Mouse (Mus musculus) heart, embryonic 12.5 days (tissue): ENCODE measurements around the gene Ksr2. TPM values are rescaled to one million over a fixed set of nuclear protein-coding genes. Genes with fewer than 3 reads are reported as not detected.

Experiments used
- ATAC-seq: fragments of 200-750 bp; cut with Nextera tagmentation; 2 replicates; pipeline ENCODE4 v1.8.0; 2017; ENCODE audit warnings: moderate TSS enrichment, moderate library complexity; ENCODE audit not compliant: insufficient number of reproducible peaks, low FRiP score
- H3K27ac ChIP-seq: fragments of 300-500 bp; sonication (generic); 2 replicates; pipeline ENCODE4 v1.5.1; 2016; ENCODE audit warnings: mild to moderate bottlenecking, moderate library complexity; ENCODE audit not compliant: poor library complexity, severe bottlenecking
- H3K27me3 ChIP-seq: fragments of 300-500 bp; sonication (generic); replicated peaks from 2 replicates; pipeline ENCODE4 v1.6.1; 2016; ENCODE audit warnings: mild to moderate bottlenecking, moderate library complexity
- H3K36me3 ChIP-seq: fragments of 300-500 bp; sonication (generic); 2 replicates; pipeline ENCODE4 v1.6.1; 2016; ENCODE audit warnings: mild to moderate bottlenecking, moderate library complexity
- H3K4me1 ChIP-seq: fragments of 300-500 bp; sonication (generic); replicated peaks from 2 replicates; pipeline ENCODE4 v1.6.1; 2016; ENCODE audit warnings: mild to moderate bottlenecking
- H3K4me2 ChIP-seq: fragments of 300-500 bp; sonication (generic); 2 replicates; pipeline ENCODE4 v1.6.1; 2016; ENCODE audit warnings: mild to moderate bottlenecking, moderate library complexity
- H3K4me3 ChIP-seq: fragments of 300-500 bp; sonication (generic); 2 replicates; pipeline ENCODE4 v1.5.1; 2016; ENCODE audit warnings: mild to moderate bottlenecking
- H3K9ac ChIP-seq: fragments of 300-500 bp; sonication (generic); 2 replicates; pipeline ENCODE4 v1.6.1; 2016; ENCODE audit warnings: mild to moderate bottlenecking, moderate library complexity
- H3K9me3 ChIP-seq: fragments of 300-500 bp; sonication (generic); replicated peaks from 2 replicates; pipeline ENCODE4 v1.6.1; 2016; ENCODE audit warnings: mild to moderate bottlenecking, moderate library complexity
- WGBS: fragments of 180-500 bp; shearing (Covaris S2); methylation state at CpG from one replicate; pipeline ENCODE4 v1.1.7; 2016; 5-methylcytosine and 5-hydroxymethylcytosine counted together
- polyA plus RNA-seq: library from polyadenylated mRNA; unstranded; fragments of >200 nt; fragmentation: Nextera tagmentation; extraction: Ambion mirVana; gene quantifications from 2 replicates; pipeline ENCODE4 v1.2.1, GENCODE M21; 2016

Ksr2 gene
- polyA plus RNA-seq, 1 experiment from 2014 or later: 0.15 TPM

DNA sequence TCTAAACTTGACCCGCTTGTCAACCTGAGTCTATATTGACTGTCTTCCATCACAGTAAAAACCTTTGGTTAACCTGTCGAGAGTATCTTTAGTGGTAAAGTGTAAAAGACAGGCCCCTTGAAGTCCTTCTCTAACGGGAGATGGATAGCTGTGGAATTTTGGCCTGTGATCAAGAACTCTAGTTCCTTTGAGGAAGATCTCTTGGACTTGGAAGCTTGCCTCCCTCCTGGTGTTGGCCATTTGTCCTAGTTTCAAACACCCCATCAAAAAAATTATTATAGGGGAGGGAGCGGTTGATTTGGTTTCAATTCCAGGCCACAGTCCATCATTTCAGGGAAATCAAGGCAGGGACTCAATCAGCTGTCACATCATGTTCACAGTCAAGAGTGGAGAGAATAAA is 309.5 kb downstream of the Ksr2 start:
- Histone ChIP-seq H3K4me1 (no peaks in the 10 kb centered on the region), H3K4me2 (no peak overlapping the region), H3K27ac (no peak overlapping the region), H3K36me3 (no peaks in the 10 kb centered on the region), H3K9ac (no peak overlapping the region), H3K27me3 (0 out of 2 replicates have a peak, but pooled peaks cover 12% of the 10 kb centered on the region), H3K4me3 (no peak overlapping the region), H3K9me3 (peaks cover 7% of the 10 kb centered on the region; the same call in 1 of the 2 replicates)
- 62% methylated on average over 4 of the region's 4 CpGs for WGBS
- no peak for ATAC-seq

DNA sequence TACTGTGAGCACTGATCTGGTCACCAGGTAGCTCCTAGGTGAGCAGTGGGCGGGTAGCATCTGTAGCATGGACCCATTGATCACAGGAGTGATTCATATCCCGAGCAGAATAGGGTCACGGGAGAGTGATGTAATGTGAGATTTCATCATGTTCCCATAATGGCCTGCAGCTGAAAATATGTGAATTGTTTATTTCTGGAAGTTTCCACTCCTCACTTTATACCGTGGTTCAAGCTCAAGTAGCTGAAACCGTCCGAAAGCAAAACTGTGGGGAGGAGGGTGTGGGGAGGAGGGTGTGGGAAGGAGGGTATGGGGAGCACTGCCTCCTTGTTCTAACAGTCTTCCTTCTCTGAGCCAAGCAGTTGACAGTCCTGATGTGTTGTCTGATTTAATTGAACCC is 312.7 kb downstream of the Ksr2 start:
- H3K9me3 ChIP-seq: peaks cover 7% of the 10 kb centered on the region; the same call in 1 of the 2 replicates
- 73% methylated on average over 6 of the region's 6 CpGs for WGBS
- H3K4me3 ChIP-seq: no peak overlapping the region
- no peak for ATAC-seq
- 0 out of 2 replicates have a peak, but pooled peaks cover under 1% of the 10 kb centered on the region for H3K27me3 ChIP-seq
- no peaks in the 10 kb centered on the region for H3K36me3 ChIP-seq
- no peak overlapping the region for H3K9ac ChIP-seq
- H3K4me1 ChIP-seq: no peaks in the 10 kb centered on the region
- no peak overlapping the region for H3K27ac ChIP-seq
- H3K4me2 ChIP-seq: no peak overlapping the region

DNA sequence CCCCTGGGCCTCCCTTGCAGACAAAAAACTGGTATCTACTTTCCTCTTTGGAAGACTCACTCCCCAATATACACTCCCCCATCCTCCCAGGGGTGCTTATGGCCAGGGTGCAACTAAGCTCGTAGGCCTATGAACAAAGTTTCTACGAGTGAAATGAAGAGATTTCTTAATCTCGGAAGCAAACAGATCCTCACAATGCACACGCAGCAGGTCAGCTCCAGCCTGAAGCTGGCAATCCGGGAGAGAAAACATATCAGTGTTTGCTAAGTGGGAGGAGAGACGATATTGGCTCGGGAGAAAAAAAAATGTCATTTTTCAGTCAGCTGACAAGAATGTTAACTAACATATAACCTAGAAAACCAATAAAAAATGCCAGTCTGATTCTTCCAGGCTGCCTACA is 313.3 kb downstream of the Ksr2 start:
- 60% methylated on average over 7 of the region's 7 CpGs for WGBS

DNA sequence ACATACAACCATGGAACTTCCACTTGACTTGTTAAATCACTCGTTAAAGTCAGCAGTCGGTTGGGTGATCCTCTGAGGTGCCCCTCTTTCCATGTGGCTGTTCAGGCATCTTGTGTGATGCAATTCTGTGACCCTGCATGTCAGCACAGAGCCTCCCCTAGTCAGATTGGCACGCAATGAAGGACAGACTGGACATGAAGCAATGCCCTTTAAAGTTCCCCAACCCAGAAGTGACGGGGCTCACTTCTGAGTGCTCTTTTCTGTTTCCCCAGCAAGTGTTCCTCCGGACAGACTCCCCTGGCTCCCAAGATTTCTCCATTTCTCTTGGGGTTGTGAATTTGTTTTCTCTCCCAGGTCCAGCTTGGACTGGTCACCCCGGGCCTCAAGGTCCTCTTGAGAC is 317.5 kb downstream of the Ksr2 start:
- no peak overlapping the region for H3K27ac ChIP-seq
- ATAC-seq: no peak
- H3K9ac ChIP-seq: no peak overlapping the region
- H3K27me3 ChIP-seq: no peaks in the 10 kb centered on the region
- no peak overlapping the region for H3K4me3 ChIP-seq
- no peaks in the 10 kb centered on the region for H3K4me1 ChIP-seq
- WGBS: 83% methylated on average over 6 of the region's 6 CpGs
- no peaks in the 10 kb centered on the region for H3K36me3 ChIP-seq
- no peaks in the 10 kb centered on the region for H3K9me3 ChIP-seq
- H3K4me2 ChIP-seq: no peak overlapping the region

More for the DNA sequence above, 313.3 kb downstream of the Ksr2 start:
- Histone ChIP-seq H3K4me3 (no peak overlapping the region), H3K27me3 (no peaks in the 10 kb centered on the region), H3K36me3 (no peaks in the 10 kb centered on the region), H3K4me1 (no peaks in the 10 kb centered on the region), H3K9me3 (peaks cover 7% of the 10 kb centered on the region; the same call in 1 of the 2 replicates), H3K4me2 (no peak overlapping the region), H3K27ac (no peak overlapping the region), H3K9ac (no peak overlapping the region)
- no peak for ATAC-seq

DNA sequence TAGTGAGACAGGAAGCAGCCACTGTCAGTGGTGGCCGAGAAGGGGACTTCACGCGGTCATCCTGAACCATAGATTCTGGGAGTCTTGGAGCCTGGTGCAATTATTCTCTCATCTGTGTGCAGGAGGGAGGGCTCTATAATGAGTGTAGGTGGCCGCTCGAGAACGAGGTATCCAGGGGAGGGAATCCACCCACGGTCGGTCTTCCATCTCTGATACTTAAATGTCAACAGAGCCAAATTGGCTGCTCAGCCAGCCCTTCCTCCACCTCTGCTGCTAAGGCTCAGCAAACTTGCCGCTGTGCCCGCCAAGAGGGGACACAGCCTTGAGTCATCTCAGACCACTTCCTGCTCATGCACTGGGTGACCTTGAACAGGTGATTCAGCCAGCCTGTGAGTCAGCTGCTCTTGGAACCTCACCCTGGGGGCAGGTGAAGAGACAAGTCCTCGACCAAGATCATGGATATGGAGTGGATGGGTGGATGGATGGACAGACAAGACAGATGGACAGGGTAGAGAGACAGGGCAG is 330.9 kb downstream of the Ksr2 start:
- no peak overlapping the region for H3K4me2 ChIP-seq
- no peak overlapping the region for H3K27ac ChIP-seq
- WGBS: 48% methylated on average over 11 of the region's 11 CpGs
- H3K4me1 ChIP-seq: no peaks in the 10 kb centered on the region
- H3K9me3 ChIP-seq: no peaks in the 10 kb centered on the region
- no peak for ATAC-seq
- H3K9ac ChIP-seq: no peak overlapping the region
- no peaks in the 10 kb centered on the region for H3K27me3 ChIP-seq
- H3K4me3 ChIP-seq: no peak overlapping the region
- no peaks in the 10 kb centered on the region for H3K36me3 ChIP-seq

DNA sequence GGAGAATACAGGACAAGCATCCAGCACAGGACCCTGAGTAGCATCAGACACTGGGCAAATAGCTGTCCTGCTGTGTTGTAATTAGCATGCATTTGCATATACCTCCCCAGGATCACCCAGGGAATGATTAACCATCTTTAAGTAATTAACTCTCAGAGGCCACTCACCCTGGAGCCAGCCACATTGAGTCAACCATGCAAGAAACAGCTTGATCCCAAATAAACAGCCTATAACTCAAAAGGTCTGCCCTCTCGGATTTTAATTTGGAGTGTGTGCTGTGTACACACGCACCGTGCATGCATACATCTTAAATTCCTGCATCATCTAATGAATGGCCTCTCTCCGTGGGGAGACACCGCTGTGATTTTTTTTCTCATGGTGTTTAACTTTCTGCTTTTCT is 335.6 kb downstream of the Ksr2 start:
- Histone ChIP-seq H3K27ac (no peak overlapping the region), H3K4me3 (no peak overlapping the region), H3K36me3 (no peaks in the 10 kb centered on the region), H3K4me1 (no peaks in the 10 kb centered on the region), H3K9ac (no peak overlapping the region), H3K9me3 (0 out of 2 replicates have a peak, but pooled peaks cover 2% of the 10 kb centered on the region), H3K4me2 (no peak overlapping the region), H3K27me3 (no peaks in the 10 kb centered on the region)
- 45% methylated on average over 5 of the region's 5 CpGs for WGBS
- ATAC-seq: no peak

DNA sequence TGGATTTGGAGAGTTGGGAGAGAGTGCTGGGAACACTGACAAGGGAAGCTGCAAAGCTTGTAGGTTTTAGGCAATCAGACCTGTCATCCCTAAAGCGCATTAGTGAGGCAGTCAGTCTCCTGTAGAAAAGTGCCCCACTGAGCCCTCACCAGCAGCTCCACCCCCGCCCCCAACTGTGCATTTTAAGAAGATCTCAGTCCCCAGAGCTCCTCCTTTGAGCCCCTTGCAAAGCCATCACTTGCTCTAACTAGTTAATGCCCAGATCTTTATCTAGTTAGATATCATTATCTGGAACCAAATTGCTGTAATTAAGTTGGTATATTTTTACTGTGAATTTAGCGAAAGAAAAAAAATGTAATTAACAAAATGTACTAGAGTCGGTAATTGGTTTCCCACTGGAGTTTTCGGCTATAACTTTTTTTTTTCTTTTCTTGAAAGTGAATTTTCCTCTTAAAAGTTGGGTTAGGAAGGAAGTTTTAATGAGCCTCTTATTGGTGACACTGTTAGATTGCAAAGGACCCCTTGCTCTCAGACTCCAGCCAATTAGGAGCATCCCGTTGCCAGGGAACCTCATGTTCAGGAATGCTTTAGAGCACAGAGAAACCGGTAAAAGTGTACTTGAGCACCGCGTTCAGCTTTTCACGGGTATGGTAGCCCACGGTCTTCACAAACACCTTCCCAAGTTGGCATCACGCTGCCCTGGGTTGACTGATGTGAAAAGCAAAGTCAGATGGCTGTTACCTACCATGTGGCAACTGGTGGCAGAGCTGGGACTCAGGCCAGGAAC is 344.1 kb downstream of the Ksr2 start:
- no peaks in the 10 kb centered on the region for H3K36me3 ChIP-seq
- H3K27me3 ChIP-seq: 0 out of 2 replicates have a peak, but pooled peaks cover 3% of the 10 kb centered on the region
- no peak for ATAC-seq
- H3K4me3 ChIP-seq: no peak overlapping the region
- no peak overlapping the region for H3K27ac ChIP-seq
- H3K4me2 ChIP-seq: no peak overlapping the region
- 28% methylated on average over 12 of the region's 12 CpGs for WGBS
- H3K9ac ChIP-seq: no peak overlapping the region
- no peaks in the 10 kb centered on the region for H3K4me1 ChIP-seq
- 0 out of 2 replicates have a peak, but pooled peaks cover 3% of the 10 kb centered on the region for H3K9me3 ChIP-seq

DNA sequence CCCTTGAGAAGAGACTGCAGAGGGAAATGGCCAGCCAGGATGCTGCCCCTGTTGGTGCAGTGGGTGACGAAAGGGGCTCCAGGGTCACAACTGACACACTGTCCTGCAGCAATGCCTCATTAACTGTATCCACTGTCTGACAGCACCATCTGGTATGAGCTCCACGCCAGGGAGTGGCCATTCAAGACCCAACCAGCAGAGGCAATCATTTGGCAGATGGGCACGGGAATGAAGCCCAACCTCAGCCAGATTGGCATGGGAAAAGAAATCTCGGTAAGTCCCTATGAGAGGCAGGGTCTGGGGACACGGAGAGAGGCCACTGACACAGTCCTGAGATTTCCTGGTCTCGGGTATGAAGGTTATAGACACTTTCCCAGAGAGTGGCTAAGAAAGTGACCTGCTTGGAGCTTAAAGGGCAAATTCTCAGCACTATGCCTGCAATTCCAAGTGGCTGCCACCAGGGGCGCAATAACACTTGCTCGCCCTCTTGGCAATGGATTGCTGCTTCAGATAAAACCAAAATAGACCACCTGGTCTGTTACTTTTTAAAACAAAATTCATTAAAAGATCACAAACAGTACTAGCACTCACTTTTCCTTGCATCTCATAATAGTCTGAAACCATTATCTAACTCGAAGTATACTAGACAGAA is 347.5 kb downstream of the Ksr2 start:
- ATAC-seq: no peak
- H3K4me3 ChIP-seq: no peak overlapping the region
- 74% methylated on average over 9 of the region's 9 CpGs for WGBS

DNA sequence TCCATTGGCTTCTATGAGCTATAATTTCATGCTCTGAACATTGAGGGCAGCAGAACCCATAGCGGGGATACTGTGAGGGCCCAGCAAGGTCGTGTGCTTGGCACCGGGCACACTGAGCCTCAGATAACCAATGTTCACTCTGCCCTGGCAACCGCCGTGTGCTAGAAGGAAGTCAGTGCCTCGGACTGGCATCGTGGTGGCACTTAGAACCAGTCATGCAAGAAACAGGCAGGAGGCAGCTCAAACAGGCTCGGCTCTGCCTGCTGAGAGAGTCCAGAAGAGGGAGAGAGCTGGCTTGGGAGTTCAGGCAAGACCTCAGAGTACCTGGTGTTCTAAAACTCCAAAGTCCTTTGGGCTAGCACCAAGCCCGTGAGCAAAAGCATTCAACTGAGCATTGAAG is 350.7 kb downstream of the Ksr2 start:
- H3K36me3 ChIP-seq: no peaks in the 10 kb centered on the region
- no peak overlapping the region for H3K4me3 ChIP-seq
- H3K4me1 ChIP-seq: no peaks in the 10 kb centered on the region
- ATAC-seq: no peak
- H3K4me2 ChIP-seq: no peak overlapping the region
- H3K9ac ChIP-seq: no peak overlapping the region
- H3K9me3 ChIP-seq: no peaks in the 10 kb centered on the region
- H3K27ac ChIP-seq: no peak overlapping the region
- no peaks in the 10 kb centered on the region for H3K27me3 ChIP-seq
- 78% methylated on average over 9 of the region's 9 CpGs for WGBS

More for the DNA sequence above, 347.5 kb downstream of the Ksr2 start:
- H3K27me3 ChIP-seq: 0 out of 2 replicates have a peak, but pooled peaks cover 3% of the 10 kb centered on the region
- H3K36me3 ChIP-seq: no peaks in the 10 kb centered on the region
- no peaks in the 10 kb centered on the region for H3K9me3 ChIP-seq
- H3K27ac ChIP-seq: no peak overlapping the region
- H3K9ac ChIP-seq: no peak overlapping the region
- H3K4me1 ChIP-seq: no peaks in the 10 kb centered on the region
- H3K4me2 ChIP-seq: no peak overlapping the region

DNA sequence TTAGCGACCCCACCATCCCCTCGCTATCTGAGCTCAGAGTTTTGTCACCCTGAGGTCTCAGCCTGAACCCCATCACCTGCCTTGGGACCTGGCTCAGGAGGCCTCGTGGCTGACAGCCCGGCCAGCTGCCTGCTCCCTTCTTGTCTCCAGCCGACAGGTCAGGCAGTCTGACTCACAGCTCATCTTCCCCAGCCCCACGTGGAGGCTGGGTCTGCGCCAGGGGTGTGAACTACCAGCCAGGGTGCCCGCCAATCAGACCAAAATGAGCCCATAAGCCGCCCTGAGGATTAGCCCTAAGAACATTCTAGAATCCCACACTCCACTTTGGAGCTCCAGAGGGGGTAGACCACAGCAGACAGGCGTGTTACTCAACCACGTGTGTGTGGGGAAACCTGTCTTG is 365.4 kb downstream of the Ksr2 start:
- ATAC-seq: no peak
- H3K36me3 ChIP-seq: no peaks in the 10 kb centered on the region
- WGBS: 44% methylated on average over 11 of the region's 11 CpGs
- no peaks in the 10 kb centered on the region for H3K9me3 ChIP-seq
- H3K27me3 ChIP-seq: peaks cover 22% of the 10 kb centered on the region
- H3K27ac ChIP-seq: no peak overlapping the region
- no peak overlapping the region for H3K9ac ChIP-seq
- no peak overlapping the region for H3K4me3 ChIP-seq
- peaks cover 5% of the 10 kb centered on the region for H3K4me1 ChIP-seq
- no peak overlapping the region for H3K4me2 ChIP-seq

DNA sequence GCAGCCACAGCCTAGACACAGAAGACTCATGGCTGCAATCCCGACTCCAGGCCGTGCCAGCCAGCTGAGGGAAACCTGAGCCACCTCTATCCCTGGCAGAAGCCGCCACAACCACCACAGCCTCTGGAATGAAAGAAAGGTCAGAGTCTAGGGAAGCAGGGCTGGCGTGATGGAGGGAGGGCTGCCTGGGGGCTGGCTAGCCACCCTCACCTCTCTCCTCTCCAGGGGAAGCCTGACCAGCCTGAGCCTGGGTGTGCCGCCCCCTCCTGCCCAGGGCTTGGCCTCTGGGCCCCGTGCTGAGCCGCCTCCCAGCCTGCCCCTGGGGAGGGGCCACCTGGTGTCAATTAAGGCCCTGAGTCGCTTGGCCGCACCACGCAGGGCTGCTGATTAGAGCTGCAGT is 366.9 kb downstream of the Ksr2 start, which contains the start of gene Nos1:
Gene Nos1 (plus strand): TSS at position 352 of the 400 bp plus-strand sequence.
- 14% methylated on average over 10 of the region's 10 CpGs for WGBS
- Histone ChIP-seq H3K27ac (no peak within 1 kb of the TSS), H3K27me3 (peaks cover 19% of the 10 kb centered on the region), H3K9me3 (0 out of 2 replicates have a peak, but pooled peaks cover 11% of the 10 kb centered on the region), H3K9ac (peak within 1 kb of the TSS; percentile 38; the same call in 1 of the 2 replicates), H3K4me3 (no peak within 1 kb of the TSS), H3K4me1 (peaks cover 5% of the 10 kb centered on the region), H3K36me3 (no peaks in the 10 kb centered on the region), H3K4me2 (peak within 1 kb of the TSS; percentile 6; the same call in 1 of the 2 replicates)
- ATAC-seq: 0 out of 2 replicates have a peak, but pooled peaks have one; percentile 41
